Mouse (Mus musculus) ES-Bruce4 (cell line): ENCODE measurements around the gene Nfatc4.

Experiments used
- CTCF ChIP-seq: IDR thresholded peaks from one replicate; pipeline ENCODE4 v1.8.1; 2011; ENCODE audit warnings: low read depth, low read length
- POLR2A ChIP-seq: IDR thresholded peaks from one replicate; pipeline ENCODE4 v1.8.1; 2011; ENCODE audit warnings: low read length; ENCODE audit not compliant: insufficient read depth

DNA sequence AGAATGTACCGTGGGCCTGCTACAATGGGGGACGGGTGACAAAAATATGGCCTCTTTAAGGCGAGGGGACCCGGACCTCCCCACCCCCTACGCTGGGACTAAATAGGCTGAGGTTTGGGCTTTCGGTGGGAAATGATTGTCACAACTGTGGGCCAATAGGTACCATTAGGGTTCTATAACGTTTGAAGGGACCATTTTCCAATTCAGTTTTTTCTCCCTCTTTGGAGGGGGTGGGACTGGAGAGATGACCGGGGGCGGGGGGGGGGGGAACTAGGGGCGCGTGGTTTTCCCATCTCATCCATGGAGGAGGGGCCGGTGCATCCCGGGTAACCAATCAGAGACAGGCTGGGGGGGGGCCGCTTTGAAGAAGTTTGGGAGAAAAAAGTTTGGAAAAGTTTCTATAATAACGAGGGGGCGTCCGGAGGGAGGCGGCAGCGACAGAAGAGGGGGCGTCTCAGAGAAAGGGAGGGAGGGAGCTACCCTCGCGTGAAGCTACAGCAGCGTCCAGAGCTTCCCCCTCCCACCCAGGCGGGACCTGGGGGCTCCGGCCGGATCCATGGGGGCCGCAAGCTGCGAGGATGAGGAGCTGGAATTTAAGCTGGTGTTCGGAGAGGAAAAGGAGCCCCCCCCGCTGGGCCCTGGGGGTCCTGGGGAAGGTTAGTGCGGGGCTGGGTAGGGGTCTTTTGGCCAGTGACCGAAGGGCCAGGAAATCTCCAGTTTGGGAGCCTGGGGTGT is 1.7 kb downstream of the Nfatc4 start:
- TF ChIP-seq POLR2A (no peak), CTCF (no peak)
